Mouse (Mus musculus): ENCODE data around the gene Tgm4.

GRCm38 (mm10) chr9:123031496-123032246 lies 2.9 kb upstream of the Tgm4 start:
- TF ChIP-seq CTCF (IDR thresholded peaks at IDR 0.05; ENCODE audit: extremely low read depth, insufficient read depth, low read length): no peak
- TF ChIP-seq POLR2A (IDR thresholded peaks at IDR 0.05; ENCODE audit: extremely low read depth, insufficient read depth, low read length): no peak
